Mouse (Mus musculus): ENCODE measurements around the gene Cd164l2. TPM values are rescaled to one million over a fixed set of nuclear protein-coding genes. Genes with fewer than 3 reads are reported as not detected.

The Cd164l2 gene
- total and polyA plus RNA-seq, 2 experiments from 2014 or later: 3.9 to 10.6 TPM

DNA sequence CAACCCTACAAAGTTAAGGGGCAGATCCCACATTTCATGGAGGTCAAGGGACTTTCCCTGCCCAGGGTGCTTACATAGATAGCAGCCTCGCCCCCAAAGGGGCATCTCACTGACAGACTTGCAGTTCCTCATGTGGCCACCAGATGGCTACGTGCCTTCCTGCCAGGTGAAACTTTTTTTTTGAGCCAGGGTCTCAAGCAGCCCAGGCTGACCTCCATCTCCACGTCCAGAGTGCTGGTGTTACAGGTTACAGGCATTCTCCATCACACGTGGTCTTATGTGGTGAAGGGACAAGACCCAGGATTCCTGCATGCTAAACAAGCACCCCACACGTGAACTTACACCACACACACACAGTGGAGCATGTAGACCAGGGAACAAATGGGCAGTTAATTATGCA, 5.7 kb downstream of the Cd164l2 start:
- ATAC-seq (ENCODE audit: low FRiP score) (no peak), DNase-seq (ENCODE audit: low spot score) (peak; percentile 77)
- peaks cover 8% of the 10 kb centered on the region; the same call in 1 of the 2 replicates for H3K4me1 ChIP-seq (ENCODE audit: insufficient read depth, low read length)
- H3K9ac ChIP-seq (replicated peaks; ENCODE audit: low read length, poor library complexity, severe bottlenecking): no peak overlapping the region
- whole genome bisulfite sequencing: 0% methylated on average over 5 of the region's 5 CpGs
- H3K27me3 ChIP-seq (ENCODE audit: insufficient read depth, low read length): peaks cover 4% of the 10 kb centered on the region; the same call in 1 of the 2 replicates
- no peaks in the 10 kb centered on the region for H3K36me3 ChIP-seq (ENCODE audit: insufficient read depth, low read length)
- TF ChIP-seq CTCF (IDR thresholded peaks at IDR 0.05): peak; percentile 94
- H3K4me2 ChIP-seq (ENCODE audit: low read depth, low read length, poor library complexity, severe bottlenecking): no peak overlapping the region
- no peaks in the 10 kb centered on the region for H3K9me3 ChIP-seq (ENCODE audit: low read length)
- no peak overlapping the region for H3K27ac ChIP-seq (ENCODE audit: low read depth, low read length)
- no peak overlapping the region for H3K4me3 ChIP-seq (ENCODE audit: low read depth, low read length)

DNA sequence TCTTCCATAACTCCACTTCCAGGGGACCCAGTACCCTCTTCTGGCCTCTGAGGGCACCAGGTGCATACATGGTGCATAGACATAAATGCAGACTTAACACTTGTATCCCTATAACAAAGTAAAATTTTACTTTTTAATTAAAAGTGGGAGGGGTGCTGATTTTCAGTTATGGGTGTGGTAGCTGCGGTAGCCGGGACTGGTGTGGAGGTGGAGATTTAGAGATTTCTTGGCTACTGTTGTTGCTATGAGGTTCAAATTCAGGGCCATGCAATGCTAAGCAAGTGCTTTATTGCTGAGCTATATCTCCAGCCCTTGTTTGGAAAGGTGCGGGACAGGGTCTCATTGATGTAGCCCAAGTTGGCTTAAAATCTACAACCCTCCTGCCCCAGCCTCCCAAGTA, 6.8 kb downstream of the Cd164l2 start:
- Histone ChIP-seq H3K9ac (replicated peaks; ENCODE audit: low read length, poor library complexity, severe bottlenecking) (no peak overlapping the region), H3K27ac (ENCODE audit: low read depth, low read length) (no peak overlapping the region), H3K4me1 (ENCODE audit: insufficient read depth, low read length) (no peaks in the 10 kb centered on the region), H3K4me2 (ENCODE audit: low read depth, low read length, poor library complexity, severe bottlenecking) (no peak overlapping the region), H3K4me3 (ENCODE audit: low read depth, low read length) (no peak overlapping the region), H3K36me3 (ENCODE audit: insufficient read depth, low read length) (no peaks in the 10 kb centered on the region), H3K27me3 (ENCODE audit: insufficient read depth, low read length) (peaks cover 4% of the 10 kb centered on the region; the same call in 1 of the 2 replicates), H3K9me3 (ENCODE audit: low read length) (no peaks in the 10 kb centered on the region)
- ATAC-seq (ENCODE audit: low FRiP score): no peak
- no peak for DNase-seq (ENCODE audit: low spot score)
- no peak for TF ChIP-seq CTCF (IDR thresholded peaks at IDR 0.05)
- WGBS: 85% methylated on average over 3 of the region's 3 CpGs

DNA sequence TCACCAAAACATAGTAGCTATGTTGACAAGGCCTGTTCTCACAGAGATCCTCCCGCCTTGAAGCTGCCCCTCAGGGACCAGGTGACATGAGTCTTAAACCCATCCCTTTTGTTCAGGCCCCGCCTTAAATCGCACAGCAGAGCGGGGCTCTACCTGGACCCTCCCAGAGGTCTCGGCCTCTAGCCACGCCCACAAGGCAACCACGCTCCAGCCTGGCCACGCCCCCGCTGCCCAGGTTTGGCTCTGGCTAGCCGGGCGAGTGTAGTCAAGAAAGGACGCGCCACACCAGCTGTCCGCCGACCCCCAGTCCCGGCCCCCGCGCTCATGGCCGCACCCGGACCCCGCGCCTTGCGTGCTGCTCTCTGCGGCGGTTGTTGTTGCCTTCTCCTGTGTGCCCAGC, 8.7 kb downstream of the Cd164l2 start:
- 2% methylated on average over 25 of the region's 25 CpGs for WGBS
- 0 out of 2 replicates have a peak, but pooled peaks have one; percentile 15 for ATAC-seq (ENCODE audit: low FRiP score)

DNA sequence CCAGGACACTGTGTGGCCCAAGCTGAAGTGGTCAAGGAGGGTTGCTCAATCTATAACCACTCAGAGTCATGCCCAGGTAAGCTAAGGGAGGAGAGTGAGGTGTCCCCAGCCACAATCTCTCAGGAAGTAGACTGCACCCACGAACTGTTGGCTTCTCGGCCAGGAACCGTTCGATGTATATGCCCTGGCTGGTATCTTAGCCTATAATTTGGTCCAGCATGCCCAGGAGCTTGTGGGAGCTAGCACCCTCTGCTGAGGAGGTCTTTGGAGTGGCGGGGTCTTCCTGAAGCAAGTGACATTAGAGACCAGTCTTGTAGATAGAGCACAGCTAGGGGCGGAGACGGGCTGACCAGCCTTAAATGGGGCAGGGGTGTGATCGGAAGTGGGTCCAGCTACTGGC, 9.8 kb downstream of the Cd164l2 start:
- Histone ChIP-seq H3K9me3 (ENCODE audit: low read length) (no peaks in the 10 kb centered on the region), H3K9ac (replicated peaks; ENCODE audit: low read length, poor library complexity, severe bottlenecking) (no peak overlapping the region), H3K4me3 (ENCODE audit: low read depth, low read length) (no peak overlapping the region), H3K27me3 (ENCODE audit: insufficient read depth, low read length) (peaks cover 4% of the 10 kb centered on the region; the same call in 1 of the 2 replicates), H3K4me1 (ENCODE audit: insufficient read depth, low read length) (no peaks in the 10 kb centered on the region), H3K27ac (ENCODE audit: low read depth, low read length) (no peak overlapping the region), H3K36me3 (ENCODE audit: insufficient read depth, low read length) (no peaks in the 10 kb centered on the region), H3K4me2 (ENCODE audit: low read depth, low read length, poor library complexity, severe bottlenecking) (no peak overlapping the region)
- TF ChIP-seq CTCF (IDR thresholded peaks at IDR 0.05): no peak
- DNase-seq (ENCODE audit: low spot score) (no peak), ATAC-seq (ENCODE audit: low FRiP score) (no peak)
- WGBS: 83% methylated on average over 8 of the region's 8 CpGs

More for the DNA sequence above, 8.7 kb downstream of the Cd164l2 start:
- Histone ChIP-seq H3K36me3 (ENCODE audit: insufficient read depth, low read length) (no peaks in the 10 kb centered on the region), H3K4me3 (ENCODE audit: low read depth, low read length) (peak overlapping the region; percentile 37), H3K9ac (replicated peaks; ENCODE audit: low read length, poor library complexity, severe bottlenecking) (peak overlapping the region; percentile 55), H3K27me3 (ENCODE audit: insufficient read depth, low read length) (peaks cover 4% of the 10 kb centered on the region; the same call in 1 of the 2 replicates), H3K4me1 (ENCODE audit: insufficient read depth, low read length) (no peaks in the 10 kb centered on the region), H3K27ac (ENCODE audit: low read depth, low read length) (no peak overlapping the region), H3K4me2 (ENCODE audit: low read depth, low read length, poor library complexity, severe bottlenecking) (peak overlapping the region; percentile 71), H3K9me3 (ENCODE audit: low read length) (no peaks in the 10 kb centered on the region)
- TF ChIP-seq CTCF (IDR thresholded peaks at IDR 0.05): no peak
- no peak for DNase-seq (ENCODE audit: low spot score)

DNA sequence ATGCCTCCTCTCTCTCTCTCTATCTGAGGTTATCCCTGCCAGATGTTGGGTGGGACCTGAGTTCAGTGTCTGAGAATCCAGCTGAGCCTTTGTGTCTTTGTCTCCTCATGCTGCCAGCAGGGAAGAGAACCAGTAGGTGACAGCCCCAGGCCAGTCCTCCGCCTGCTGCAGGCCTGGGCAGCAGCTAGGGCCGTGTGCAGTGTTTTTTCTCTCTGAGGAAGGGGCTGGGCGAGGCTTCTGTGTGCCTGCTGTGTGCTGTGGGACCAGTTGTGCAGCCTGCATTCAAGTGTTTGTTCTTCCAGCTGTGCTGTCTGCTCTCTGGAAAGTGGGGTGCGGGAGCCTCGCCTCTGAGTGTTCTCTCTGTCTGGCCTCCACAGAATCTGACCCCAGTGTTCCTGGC, 11.9 kb downstream of the Cd164l2 start:
- no peaks in the 10 kb centered on the region for H3K4me1 ChIP-seq (ENCODE audit: insufficient read depth, low read length)
- H3K27me3 ChIP-seq (ENCODE audit: insufficient read depth, low read length): peaks cover 4% of the 10 kb centered on the region; the same call in 1 of the 2 replicates
- H3K9ac ChIP-seq (replicated peaks; ENCODE audit: low read length, poor library complexity, severe bottlenecking): no peak overlapping the region
- no peak overlapping the region for H3K27ac ChIP-seq (ENCODE audit: low read depth, low read length)
- H3K36me3 ChIP-seq (ENCODE audit: insufficient read depth, low read length): no peaks in the 10 kb centered on the region
- H3K4me3 ChIP-seq (ENCODE audit: low read depth, low read length): no peak overlapping the region
- DNase-seq (ENCODE audit: low spot score) (no peak), ATAC-seq (ENCODE audit: low FRiP score) (no peak)
- H3K4me2 ChIP-seq (ENCODE audit: low read depth, low read length, poor library complexity, severe bottlenecking): no peak overlapping the region
- TF ChIP-seq CTCF (IDR thresholded peaks at IDR 0.05): no peak
- no peaks in the 10 kb centered on the region for H3K9me3 ChIP-seq (ENCODE audit: low read length)
- 44% methylated on average over 5 of the region's 5 CpGs for WGBS

DNA sequence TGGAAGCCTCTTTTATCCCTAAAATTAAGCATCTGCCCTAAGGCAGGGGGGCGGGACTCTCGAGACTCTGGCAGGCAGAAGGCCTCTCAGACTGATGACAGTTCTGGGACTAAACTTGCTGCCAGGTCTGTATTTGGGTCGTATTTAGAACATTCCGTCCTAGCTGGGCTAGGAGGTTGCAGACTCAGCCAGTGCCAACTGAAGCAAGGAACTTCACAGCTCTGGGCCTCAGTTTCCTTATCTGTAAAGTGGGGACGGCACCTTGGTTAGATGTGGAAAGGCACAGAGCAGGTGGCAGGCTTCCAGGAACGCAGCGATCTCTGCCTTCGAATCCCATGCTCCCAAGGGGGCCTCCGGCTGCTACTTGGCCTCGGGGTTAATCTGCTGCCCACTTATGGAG, 14.1 kb downstream of the Cd164l2 start:
- Histone ChIP-seq H3K9ac (replicated peaks; ENCODE audit: low read length, poor library complexity, severe bottlenecking) (no peak overlapping the region), H3K27me3 (ENCODE audit: insufficient read depth, low read length) (no peaks in the 10 kb centered on the region), H3K4me3 (ENCODE audit: low read depth, low read length) (no peak overlapping the region), H3K9me3 (ENCODE audit: low read length) (no peaks in the 10 kb centered on the region), H3K4me2 (ENCODE audit: low read depth, low read length, poor library complexity, severe bottlenecking) (no peak overlapping the region), H3K4me1 (ENCODE audit: insufficient read depth, low read length) (no peaks in the 10 kb centered on the region), H3K27ac (ENCODE audit: low read depth, low read length) (no peak overlapping the region), H3K36me3 (ENCODE audit: insufficient read depth, low read length) (no peaks in the 10 kb centered on the region)
- no peak for TF ChIP-seq CTCF (IDR thresholded peaks at IDR 0.05)
- ATAC-seq (ENCODE audit: low FRiP score) (no peak), DNase-seq (ENCODE audit: low spot score) (no peak)
- WGBS: 68% methylated on average over 10 of the region's 10 CpGs
